Mouse (Mus musculus): ENCODE data around the gene Fbxo36. TPM values are rescaled to one million over a fixed set of nuclear protein-coding genes. Genes with fewer than 3 reads are reported as not detected.

Fbxo36 gene
- 5.8 and 8.4 TPM in 2 replicates for polyA plus RNA-seq (2015; fragmentation: Nextera tagmentation; extraction: Ambion mirVana)

DNA sequence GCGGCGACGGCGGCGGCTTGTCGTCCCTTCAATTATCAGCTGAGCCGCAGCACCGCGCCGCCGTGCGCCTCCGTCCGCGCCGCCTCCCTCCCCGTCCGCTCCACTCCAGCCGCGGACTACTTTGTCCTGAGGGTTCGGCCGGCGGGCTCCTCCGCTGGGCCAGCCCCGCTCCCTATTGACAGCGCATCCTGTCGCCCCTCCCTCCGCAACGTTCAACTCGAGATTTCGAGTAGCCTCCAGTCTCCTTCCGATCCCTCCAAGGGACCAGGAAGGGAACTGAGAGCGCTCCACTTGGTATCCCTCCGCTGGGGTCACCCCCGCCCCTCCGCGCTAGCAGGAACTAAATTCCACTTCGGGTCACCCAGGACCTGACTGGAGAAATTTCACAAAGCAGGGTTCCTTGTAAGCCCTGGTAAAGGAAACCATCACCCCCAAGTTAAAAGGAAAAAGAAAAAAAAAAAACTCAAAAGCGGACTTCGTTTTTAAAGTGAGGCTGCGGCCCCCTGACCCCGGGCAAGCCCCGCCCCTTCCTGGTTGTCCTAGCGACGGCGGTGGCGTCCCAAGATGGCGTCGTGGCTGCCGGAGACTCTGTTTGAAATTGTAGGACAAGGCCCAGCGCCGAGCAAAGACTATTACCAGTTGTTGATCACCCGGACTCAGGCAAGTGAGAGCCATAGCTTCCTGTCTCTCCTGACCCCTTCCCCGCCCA is at the start of gene Fbxo36:
Fbxo36 (plus strand) TSS at position 533 of the 709 bp plus-strand sequence.
- Histone ChIP-seq H3K4me2 (peak within 1 kb of the TSS; percentile 87), H3K27ac (replicated peaks) (peak within 1 kb of the TSS; percentile 97), H3K36me3 (no peaks in the 10 kb centered on the region), H3K4me1 (replicated peaks) (peaks cover 32% of the 10 kb centered on the region), H3K9ac (peak within 1 kb of the TSS; percentile 90), H3K4me3 (peak within 1 kb of the TSS; percentile 86), H3K9me3 (no peaks in the 10 kb centered on the region), H3K27me3 (no peaks in the 10 kb centered on the region)
- peak; percentile 88 for ATAC-seq (ENCODE audit: low FRiP score, low read depth)
- under 1% methylated on average over 49 of the region's 54 CpGs for WGBS

DNA sequence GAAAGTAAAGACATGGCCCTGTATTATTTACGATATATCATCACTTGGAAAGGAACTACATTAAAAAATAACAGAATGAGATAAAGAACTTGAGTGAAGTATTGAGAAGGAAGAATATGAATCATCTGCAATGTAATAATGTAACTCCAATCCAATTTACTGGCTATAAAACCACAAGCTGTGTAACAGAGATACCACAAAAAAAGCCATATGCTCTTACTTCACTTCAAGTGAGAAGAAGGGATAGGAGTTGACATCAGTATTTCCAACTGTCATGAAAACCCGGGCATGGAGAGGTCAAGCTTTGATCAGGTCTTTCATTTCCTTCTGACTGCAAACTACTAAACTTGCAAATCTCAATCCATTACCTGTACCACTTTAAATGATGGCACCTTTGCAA is 48.2 kb upstream of the Fbxo36 start:
- Histone ChIP-seq H3K4me3 (no peak overlapping the region), H3K36me3 (peaks cover 23% of the 10 kb centered on the region), H3K9ac (no peak overlapping the region), H3K4me1 (replicated peaks) (no peaks in the 10 kb centered on the region), H3K4me2 (no peak overlapping the region), H3K27me3 (no peaks in the 10 kb centered on the region), H3K9me3 (no peaks in the 10 kb centered on the region), H3K27ac (replicated peaks) (no peak overlapping the region)
- 99% methylated on average over 2 of the region's 2 CpGs for WGBS
- no peak for ATAC-seq (ENCODE audit: low FRiP score, low read depth)

DNA sequence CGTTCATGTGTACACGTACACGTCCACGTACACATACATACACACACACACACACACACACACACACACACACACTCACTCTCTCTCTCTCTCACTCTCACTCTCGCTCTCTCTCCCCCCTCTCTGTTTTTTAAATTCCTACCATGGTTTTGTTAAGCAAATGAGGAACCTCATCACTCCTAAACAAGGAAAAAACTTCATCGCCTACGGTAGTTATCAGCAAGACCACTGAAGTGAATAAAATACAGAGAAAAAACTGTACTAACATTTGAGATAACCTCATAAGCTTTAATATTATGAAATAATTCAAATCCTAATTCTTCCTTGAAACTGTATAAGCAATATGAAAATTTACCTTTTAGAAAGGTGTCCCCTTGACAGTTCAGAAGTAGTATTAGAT is 44.3 kb upstream of the Fbxo36 start:
- no peak overlapping the region for H3K27ac ChIP-seq (replicated peaks)
- 93% methylated on average over 7 of the region's 7 CpGs for WGBS
- H3K36me3 ChIP-seq: peaks cover 20% of the 10 kb centered on the region
- H3K9ac ChIP-seq: no peak overlapping the region
- no peaks in the 10 kb centered on the region for H3K27me3 ChIP-seq
- H3K4me2 ChIP-seq: no peak overlapping the region
- ATAC-seq (ENCODE audit: low FRiP score, low read depth): no peak
- no peaks in the 10 kb centered on the region for H3K4me1 ChIP-seq (replicated peaks)
- H3K9me3 ChIP-seq: no peaks in the 10 kb centered on the region
- H3K4me3 ChIP-seq: no peak overlapping the region

DNA sequence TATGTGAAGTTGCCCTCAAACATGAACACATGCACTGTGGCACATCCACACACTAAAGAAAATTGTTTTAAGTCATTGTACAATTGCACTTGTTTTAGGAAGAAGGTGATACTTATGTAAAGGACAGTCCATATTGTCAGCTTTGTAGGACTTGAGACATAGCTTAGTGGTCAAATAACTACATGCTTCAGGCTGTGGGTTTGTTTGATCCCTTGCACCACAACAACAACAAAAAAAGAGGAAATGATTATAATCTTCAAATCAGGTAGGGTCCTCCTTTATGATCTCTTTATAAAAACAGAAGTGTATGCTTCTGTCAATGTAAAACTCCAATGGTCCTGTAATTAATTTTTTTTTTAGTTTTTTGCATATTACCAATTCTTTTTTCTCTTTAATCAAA is 40.5 kb upstream of the Fbxo36 start:
- Histone ChIP-seq H3K36me3 (no peaks in the 10 kb centered on the region; the same call in 1 of the 2 replicates), H3K9me3 (no peaks in the 10 kb centered on the region), H3K4me1 (replicated peaks) (no peaks in the 10 kb centered on the region), H3K27ac (replicated peaks) (no peak overlapping the region), H3K4me3 (no peak overlapping the region), H3K4me2 (no peak overlapping the region), H3K9ac (no peak overlapping the region), H3K27me3 (no peaks in the 10 kb centered on the region)
- ATAC-seq (ENCODE audit: low FRiP score, low read depth): no peak

DNA sequence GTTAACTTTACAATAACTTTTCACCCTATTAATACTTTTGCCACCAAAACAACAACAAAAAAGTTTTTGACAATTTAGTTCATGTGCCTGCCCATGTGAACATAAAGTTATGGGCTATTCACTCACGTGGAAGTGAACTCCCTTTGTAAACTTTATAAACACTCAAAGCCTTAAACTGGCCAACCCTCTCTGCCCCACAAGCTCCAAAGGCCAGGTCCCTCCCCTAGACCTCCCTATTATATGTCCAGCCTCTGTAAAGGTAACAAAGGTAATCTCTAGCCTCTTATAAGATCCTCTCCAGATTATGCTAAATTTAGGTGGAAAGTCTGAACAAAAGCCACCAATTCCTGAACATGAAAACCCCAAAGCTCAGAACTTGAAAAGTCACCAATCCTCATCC is 35.9 kb upstream of the Fbxo36 start:
- 91% methylated on average over 1 of the region's 1 CpGs for WGBS
- no peak for ATAC-seq (ENCODE audit: low FRiP score, low read depth)
- no peaks in the 10 kb centered on the region for H3K27me3 ChIP-seq
- H3K4me3 ChIP-seq: no peak overlapping the region
- no peaks in the 10 kb centered on the region for H3K36me3 ChIP-seq
- H3K4me2 ChIP-seq: no peak overlapping the region
- H3K4me1 ChIP-seq (replicated peaks): no peaks in the 10 kb centered on the region
- no peak overlapping the region for H3K9ac ChIP-seq
- no peak overlapping the region for H3K27ac ChIP-seq (replicated peaks)
- no peaks in the 10 kb centered on the region for H3K9me3 ChIP-seq

DNA sequence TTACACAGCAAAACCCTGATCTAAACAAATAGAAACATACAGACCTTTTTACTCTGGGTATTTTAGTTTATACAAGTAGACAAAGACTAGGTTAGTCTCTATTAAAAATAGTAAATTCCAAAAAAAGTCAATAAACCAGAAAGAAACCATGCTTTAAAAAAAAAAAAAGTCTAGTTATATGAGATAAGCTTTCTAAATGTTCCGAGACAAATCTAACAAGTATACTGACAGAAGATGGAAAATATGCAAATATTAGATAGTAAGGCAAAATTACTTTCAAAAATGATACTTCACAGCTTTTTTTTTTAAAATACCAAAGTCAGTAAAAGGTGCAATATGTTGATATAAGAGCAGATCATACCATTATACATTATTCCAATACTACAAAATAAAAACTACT is 22.0 kb upstream of the Fbxo36 start:
- ATAC-seq (ENCODE audit: low FRiP score, low read depth): no peak
- WGBS: 95% methylated on average over 1 of the region's 1 CpGs
- Histone ChIP-seq H3K9ac (no peak overlapping the region), H3K4me2 (no peak overlapping the region), H3K27ac (replicated peaks) (no peak overlapping the region), H3K9me3 (no peaks in the 10 kb centered on the region), H3K27me3 (no peaks in the 10 kb centered on the region), H3K4me1 (replicated peaks) (no peaks in the 10 kb centered on the region), H3K36me3 (peaks cover 4% of the 10 kb centered on the region), H3K4me3 (no peak overlapping the region)

DNA sequence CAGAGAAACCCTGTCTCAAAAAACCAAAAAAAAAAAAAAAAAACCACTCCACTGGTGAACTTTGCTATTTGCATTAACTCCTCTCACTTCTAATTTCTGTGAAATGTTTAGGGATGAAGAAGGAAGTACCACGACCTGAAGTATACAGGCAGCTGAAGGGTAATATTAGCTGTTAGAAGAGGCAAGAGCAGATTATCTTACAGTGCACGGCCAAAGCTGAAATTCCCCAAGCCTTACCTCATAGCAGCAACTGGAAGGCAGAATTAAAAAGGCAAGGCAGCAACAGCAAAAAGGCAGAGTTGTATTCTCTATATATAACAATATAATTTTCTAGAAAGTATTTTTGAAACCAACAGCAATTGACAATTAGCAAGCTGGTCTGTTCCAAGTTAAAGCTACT is 14.6 kb upstream of the Fbxo36 start:
- Histone ChIP-seq H3K27me3 (no peaks in the 10 kb centered on the region), H3K9me3 (no peaks in the 10 kb centered on the region), H3K4me1 (replicated peaks) (no peaks in the 10 kb centered on the region), H3K4me2 (no peak overlapping the region), H3K4me3 (no peak overlapping the region), H3K9ac (no peak overlapping the region), H3K27ac (replicated peaks) (no peak overlapping the region), H3K36me3 (peaks cover 8% of the 10 kb centered on the region)
- ATAC-seq (ENCODE audit: low FRiP score, low read depth): no peak
- 93% methylated on average over 2 of the region's 2 CpGs for WGBS

DNA sequence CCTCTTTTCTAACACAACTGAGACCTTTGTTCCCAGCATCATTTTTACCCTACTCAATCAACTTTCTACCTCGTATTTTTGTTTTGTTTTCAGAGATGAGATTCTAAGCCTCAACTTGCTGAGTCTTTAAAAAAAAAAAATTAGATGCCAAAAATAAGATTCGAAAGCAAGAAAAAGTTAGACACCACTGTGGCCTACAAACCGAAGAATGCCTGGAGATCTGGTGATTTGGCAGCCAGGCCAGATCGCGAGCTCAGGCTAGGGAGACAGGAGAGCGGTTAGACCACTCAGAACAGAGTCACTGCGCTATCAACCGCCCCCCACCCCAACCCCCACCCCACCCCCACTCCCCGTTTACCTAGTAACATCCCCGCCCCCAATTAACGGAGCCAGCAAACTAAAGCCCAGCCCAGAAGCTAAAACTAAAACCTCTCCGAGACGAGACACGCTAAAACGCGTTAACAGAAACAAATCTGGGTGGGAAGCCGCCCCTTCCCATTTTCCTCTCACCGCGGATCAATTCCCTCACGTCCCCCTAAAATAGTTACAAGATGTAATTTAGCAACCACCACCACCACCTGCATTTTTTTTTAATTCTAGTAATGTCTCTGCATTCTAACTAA is 2.0 kb upstream of the Fbxo36 start:
- WGBS: 9% methylated on average over 20 of the region's 20 CpGs

DNA sequence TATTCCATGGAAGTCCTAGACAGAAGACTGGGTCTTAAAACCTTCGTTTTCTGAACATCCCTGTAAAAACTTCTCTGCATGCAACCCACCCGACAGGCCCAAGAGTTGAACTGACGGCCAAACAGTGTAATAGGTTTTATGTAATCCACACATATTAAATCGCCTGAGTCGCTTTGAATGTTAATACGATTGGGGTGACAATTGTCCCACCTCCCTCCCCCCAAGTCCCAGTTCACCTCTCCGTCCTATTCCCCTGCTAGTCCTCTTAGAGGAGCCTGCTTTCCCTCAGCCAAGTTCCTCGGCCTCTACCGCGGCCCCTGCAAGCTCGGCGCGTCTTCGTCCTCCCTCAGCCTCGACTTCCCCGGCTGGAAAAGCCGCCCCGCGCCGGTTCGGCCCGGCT is 1.5 kb upstream of the Fbxo36 start:
- Histone ChIP-seq H3K27ac (replicated peaks) (peak overlapping the region; percentile 97), H3K36me3 (peaks cover 1% of the 10 kb centered on the region; the same call in 1 of the 2 replicates), H3K4me1 (replicated peaks) (peaks cover 32% of the 10 kb centered on the region), H3K9me3 (no peaks in the 10 kb centered on the region), H3K9ac (peak overlapping the region; percentile 90), H3K4me3 (peak overlapping the region; percentile 86), H3K27me3 (no peaks in the 10 kb centered on the region), H3K4me2 (peak overlapping the region; percentile 87)
- WGBS: 0% methylated on average over 21 of the region's 22 CpGs
- peak; percentile 12; the same call in 1 of the 2 replicates for ATAC-seq (ENCODE audit: low FRiP score, low read depth)

More for the DNA sequence above, 2.0 kb upstream of the Fbxo36 start:
- no peak for ATAC-seq (ENCODE audit: low FRiP score, low read depth)
- Histone ChIP-seq H3K27ac (replicated peaks) (no peak overlapping the region), H3K4me3 (peak overlapping the region; percentile 86), H3K9me3 (no peaks in the 10 kb centered on the region), H3K4me2 (peak overlapping the region; percentile 87), H3K4me1 (replicated peaks) (peaks cover 32% of the 10 kb centered on the region), H3K27me3 (no peaks in the 10 kb centered on the region), H3K36me3 (peaks cover 5% of the 10 kb centered on the region; the same call in 1 of the 2 replicates), H3K9ac (peak overlapping the region; percentile 90; the same call in 1 of the 2 replicates)

DNA sequence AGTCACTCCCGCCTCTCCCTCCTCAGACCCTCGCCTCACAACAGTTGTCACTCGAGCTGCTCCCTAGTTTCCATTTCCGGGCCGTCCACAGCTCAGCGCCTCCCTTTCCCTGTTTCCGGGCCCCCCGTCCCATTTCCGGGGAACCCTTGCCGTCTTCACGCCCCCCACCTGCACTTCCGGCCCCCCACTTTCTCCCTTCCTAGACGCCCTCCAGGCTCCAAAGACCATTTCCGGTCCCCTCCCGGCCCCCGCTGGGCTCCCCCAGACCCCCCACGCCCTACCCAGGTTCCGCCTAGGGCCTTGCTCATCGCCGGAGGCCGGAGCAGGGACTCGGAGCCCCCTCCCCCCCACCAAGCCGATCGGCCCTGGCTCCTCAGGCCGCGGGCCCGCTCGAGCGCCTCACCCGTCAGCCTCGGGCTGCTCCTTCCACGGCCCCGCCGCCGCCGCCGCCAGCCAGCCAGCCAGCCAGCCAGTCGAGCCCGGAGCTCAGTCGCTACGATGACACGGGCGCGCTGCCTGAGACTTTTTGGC is 955 bp upstream of the Fbxo36 start:
- WGBS: under 1% methylated on average over 31 of the region's 44 CpGs
- Histone ChIP-seq H3K27me3 (no peaks in the 10 kb centered on the region), H3K9ac (peak overlapping the region; percentile 90), H3K4me2 (peak overlapping the region; percentile 87), H3K4me3 (peak overlapping the region; percentile 86), H3K36me3 (no peaks in the 10 kb centered on the region), H3K4me1 (replicated peaks) (peaks cover 32% of the 10 kb centered on the region), H3K9me3 (no peaks in the 10 kb centered on the region), H3K27ac (replicated peaks) (peak overlapping the region; percentile 97)
- ATAC-seq (ENCODE audit: low FRiP score, low read depth): peak; percentile 75

DNA sequence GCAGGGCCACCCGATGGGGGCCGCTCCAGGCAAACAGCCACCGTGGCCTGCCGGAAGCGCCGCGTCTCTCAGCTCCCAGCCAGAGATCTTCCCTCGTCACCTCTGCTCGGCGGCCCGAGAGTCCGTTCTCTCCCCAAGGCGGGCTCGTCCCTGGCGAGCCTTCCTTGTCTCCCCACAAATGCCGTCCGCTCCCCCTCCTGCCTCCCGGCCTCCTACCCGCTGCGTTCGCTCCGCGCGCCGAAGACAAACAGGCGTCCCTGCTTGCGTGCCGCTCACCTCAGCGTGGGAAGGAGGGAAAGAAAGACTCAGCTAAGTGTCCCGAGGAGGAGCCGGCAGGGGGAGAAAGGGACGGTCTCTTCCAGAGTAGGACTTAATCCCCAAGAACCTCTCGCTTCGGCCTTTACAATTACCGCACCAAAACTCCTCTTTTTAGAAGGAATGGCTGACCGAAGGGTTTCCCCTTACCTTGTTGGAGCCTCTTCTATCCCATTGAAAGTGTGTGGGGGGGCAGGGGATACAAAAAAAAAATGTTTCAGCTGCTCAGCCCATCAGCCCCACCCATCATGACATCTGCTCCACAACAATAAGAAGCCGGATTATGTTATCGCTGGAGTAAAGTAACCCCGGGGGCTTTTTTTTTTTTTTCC is 500 bp downstream of the Fbxo36 start, which contains the start of gene Trip12:
Trip12 (minus strand) TSS at position 499 of the 647 bp plus-strand sequence.
- Histone ChIP-seq H3K9ac (peak within 1 kb of the TSS; percentile 90), H3K4me3 (peak within 1 kb of the TSS; percentile 86), H3K4me2 (peak within 1 kb of the TSS; percentile 87), H3K36me3 (no peaks in the 10 kb centered on the region), H3K27me3 (no peaks in the 10 kb centered on the region), H3K4me1 (replicated peaks) (peaks cover 32% of the 10 kb centered on the region), H3K27ac (replicated peaks) (peak within 1 kb of the TSS; percentile 97), H3K9me3 (no peaks in the 10 kb centered on the region)
- peak; percentile 42 for ATAC-seq (ENCODE audit: low FRiP score, low read depth)
- 0% methylated on average over 39 of the region's 39 CpGs for whole genome bisulfite sequencing

DNA sequence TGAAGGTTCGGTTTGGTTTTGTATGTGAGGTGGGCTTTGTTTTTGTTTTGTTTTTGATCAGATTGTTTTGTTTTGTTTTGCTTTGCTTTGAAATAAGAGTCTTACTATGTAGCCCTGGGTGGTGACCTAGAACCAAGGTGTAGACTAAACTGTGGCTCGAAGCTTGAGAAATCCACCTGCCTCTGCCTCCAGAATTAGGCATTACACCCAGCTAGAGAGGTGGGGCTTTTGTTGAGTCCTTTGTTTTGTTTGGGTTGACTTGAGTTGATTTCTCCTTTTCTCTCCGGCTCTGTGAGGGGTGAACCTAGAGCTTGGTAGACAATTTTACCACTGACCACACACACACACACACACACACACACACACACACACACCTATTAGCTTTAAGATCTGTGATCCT is 1.4 kb downstream of the Fbxo36 start:
- Histone ChIP-seq H3K9me3 (no peaks in the 10 kb centered on the region), H3K4me2 (peak overlapping the region; percentile 87), H3K4me3 (peak overlapping the region; percentile 86), H3K4me1 (replicated peaks) (peaks cover 32% of the 10 kb centered on the region), H3K27me3 (no peaks in the 10 kb centered on the region), H3K9ac (peak overlapping the region; percentile 90; the same call in 1 of the 2 replicates), H3K36me3 (no peaks in the 10 kb centered on the region), H3K27ac (replicated peaks) (no peak overlapping the region)
- WGBS: 69% methylated on average over 3 of the region's 3 CpGs
- no peak for ATAC-seq (ENCODE audit: low FRiP score, low read depth)
